Mouse (Mus musculus) frontal cortex, adult (tissue): ENCODE results near the gene Rbms1.

ENCODE experiments used
- ATAC-seq: cut with Nextera tagmentation; 2 replicates; pipeline ENCODE4 v1.9.2; 2017; ENCODE audit warnings: mild to moderate bottlenecking, moderate library complexity, mixed read lengths; ENCODE audit not compliant: low TSS enrichment

Gene Rbms1

DNA sequence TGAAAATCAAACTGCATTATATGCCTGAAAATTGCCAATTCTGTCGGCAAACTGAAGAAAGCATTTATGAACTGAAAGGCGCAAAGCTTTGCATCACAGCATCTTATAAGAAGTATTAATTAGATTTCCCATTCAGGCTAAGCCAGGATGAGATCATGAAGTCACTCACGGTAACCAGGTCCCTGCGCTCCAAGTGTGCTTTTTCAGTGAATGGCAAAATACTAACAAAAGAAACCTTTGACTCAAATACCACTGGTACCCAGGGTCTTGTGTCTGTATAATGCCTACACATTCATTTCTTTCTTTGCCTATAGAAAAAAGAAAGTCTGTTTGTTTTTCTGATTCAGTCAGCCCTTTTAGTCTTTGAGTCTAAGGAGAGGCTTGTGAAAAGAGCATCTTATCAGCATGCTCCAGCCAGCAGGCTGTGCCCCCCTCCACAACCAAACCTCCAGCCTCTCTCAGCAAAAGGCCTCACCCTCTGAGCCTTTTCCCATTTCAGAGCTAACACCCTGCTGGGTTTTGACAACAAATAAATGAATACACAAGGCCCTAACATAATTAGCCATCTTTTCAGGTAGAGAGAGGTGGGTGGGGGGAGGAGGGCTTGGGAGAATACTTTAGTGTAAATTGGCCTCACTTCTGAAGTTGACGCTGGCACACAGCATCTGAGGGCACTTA is 83.7 kb downstream of the Rbms1 start:
- ATAC-seq = no peak

DNA sequence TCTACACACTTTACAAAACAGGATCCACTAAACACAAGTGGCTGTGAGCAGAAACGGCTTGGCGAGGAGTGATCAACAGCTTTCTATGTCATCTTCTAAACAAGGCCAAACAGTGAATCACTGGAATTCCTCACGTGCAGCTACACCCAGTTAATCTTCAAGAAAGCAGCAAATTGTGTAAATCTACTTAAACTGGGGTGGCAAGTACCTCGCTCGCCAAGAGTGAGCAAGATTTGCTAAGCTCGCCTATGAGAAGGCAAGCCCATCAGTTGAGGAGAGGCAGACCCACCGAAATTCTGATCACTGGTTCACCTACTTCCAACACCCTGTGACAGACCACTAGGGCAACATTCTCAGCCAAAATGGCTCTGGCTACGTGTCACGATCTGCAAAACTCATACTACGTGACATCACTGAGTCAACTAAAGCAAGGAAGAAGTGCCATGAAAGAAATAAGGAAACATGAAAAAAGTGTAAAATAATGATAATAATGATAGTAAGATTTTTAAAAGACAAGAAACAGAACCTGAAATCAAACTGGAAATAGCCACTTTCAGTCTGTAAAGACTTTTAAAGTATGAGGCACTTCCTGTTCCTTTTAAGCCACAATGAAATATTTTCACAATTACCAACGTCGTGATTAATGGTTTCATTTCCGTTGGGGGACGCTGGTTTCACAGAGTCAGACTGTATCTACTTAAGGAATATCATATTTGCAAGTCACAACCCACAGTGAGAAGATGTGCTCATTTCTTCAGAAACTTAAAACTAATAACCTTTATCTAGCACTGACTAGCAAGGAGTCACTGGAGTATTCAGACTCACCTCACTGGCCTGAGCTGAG is 85.2 kb downstream of the Rbms1 start:
- ATAC-seq = no peak

GRCm38 (mm10) chr2:60876891-60877290 is 86.1 kb downstream of the Rbms1 start:
- no peak for ATAC-seq

GRCm38 (mm10) chr2:60872095-60872811 is 90.7 kb downstream of the Rbms1 start:
- ATAC-seq = no peak

DNA sequence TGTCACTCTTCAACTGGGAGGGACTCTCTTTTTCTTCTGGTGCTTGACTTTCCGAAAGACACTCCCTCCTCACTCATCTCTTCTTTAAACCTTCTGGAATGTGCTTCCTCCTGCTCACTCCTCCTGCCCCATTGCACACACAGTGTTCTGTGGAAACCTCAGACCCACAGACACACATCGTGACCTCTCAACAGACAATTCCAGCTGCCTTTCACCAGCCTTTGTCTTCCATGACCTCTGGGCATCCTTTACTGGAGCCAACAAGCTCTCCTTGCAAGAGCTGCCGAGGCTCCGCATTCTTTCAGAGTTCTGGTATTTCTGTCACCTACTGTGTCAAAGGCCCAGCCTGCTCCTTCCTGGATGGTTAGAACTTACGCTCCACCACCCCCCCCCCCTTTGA is 92.0 kb downstream of the Rbms1 start:
- no peak for ATAC-seq

DNA sequence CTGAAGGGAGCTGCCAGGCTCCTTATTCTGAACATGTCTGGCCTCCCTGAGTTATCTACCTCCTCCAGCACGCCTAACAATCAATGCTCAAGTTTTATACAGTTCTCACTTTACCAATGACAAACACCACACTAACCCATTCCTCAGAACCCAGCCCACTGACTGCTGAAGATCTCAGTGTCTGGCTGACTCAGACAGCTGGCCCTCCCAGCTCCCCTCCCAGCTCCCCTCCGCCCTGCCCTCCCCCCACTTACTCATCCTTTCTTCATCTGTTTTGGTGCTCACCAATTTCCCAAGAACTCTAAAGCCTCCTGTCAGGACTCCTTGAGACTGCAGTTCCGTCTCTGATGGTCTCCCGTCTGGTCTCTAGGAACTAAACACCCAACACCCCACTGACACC is 92.5 kb downstream of the Rbms1 start:
- ATAC-seq = no peak

- no peak for ATAC-seq
Measured at GRCm38 (mm10) chr2:60869001-60869743, 93.8 kb downstream of the Rbms1 start.

DNA sequence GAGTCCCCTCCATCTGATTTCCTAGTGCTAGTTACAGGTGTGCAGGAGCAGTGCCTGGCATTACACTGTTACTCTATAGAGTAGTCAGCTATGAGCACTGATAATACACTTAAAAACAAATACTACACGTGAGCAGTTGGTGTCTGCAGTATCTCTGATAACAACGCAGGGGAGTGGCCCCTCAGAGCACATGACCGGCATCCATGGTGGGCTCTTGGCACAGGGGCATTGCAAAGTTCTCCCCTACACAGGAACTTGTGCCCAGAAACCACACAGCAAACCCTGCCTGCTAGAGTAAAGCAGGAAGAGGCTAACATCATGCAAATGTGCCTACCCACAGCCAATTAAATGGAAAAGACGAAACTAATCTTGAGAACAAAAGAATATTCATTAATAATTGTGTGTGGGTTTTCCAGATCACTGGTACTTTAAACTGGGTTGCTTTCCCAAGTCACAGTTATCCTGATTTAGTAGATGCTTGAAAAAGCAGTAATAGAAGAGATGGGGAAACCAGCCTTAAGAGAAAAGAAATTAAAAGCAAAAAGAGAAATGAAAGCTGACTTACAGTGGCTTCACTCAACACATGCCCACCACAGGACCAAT is 94.8 kb downstream of the Rbms1 start:
- ATAC-seq = no peak

GRCm38 (mm10) chr2:60867304-60867703 is 95.7 kb downstream of the Rbms1 start:
- no peak for ATAC-seq

DNA sequence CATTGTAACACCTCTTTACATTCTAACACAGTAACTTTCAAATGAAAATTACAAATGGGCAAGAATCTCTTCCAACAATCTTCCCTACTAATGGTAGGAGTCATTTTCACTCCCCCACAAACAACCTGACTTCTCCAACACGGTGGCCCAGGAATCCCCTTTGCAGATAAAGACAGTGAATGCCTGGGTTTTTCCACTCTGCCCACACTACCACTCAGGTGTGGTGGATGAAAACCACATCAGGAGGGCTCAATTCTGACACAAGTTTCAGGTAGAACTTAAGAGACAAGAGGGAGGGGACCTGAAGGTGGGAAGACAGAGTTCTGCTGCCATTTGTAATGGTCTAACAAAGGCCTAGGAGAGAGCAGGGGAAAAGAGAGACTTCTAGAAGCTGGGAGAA is 97.1 kb downstream of the Rbms1 start:
- no peak for ATAC-seq

- no peak for ATAC-seq
Measured at GRCm38 (mm10) chr2:60864977-60865376, 98.0 kb downstream of the Rbms1 start.

DNA sequence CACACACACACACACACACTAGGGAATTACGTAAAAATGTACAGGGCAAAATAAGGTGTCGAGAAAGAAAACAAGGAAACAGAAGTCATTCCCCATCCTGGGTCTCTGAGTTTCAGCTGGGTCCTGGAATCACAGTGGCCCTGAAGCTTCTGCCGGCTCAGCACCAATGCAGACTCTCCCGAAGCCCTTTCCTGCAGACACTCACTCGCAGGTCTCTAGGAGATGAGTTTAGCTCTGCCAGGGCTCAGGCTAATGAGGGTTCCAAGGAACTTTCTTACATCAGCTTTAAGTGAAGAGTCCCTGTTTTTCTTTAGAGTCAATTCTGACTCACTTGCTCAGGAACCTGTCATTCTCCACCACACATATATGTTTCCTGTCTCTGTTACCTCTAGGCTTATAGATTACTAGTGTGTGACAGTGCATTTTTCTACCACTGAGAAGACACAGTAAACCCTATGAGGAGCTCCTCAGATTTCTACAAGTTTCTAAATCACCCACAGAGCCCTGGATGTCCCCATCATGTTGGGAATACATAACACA is 98.7 kb downstream of the Rbms1 start:
- peak; percentile 64 for ATAC-seq

- peak; percentile 86 for ATAC-seq
Measured at GRCm38 (mm10) chr2:60863827-60864226, 99.2 kb downstream of the Rbms1 start.

DNA sequence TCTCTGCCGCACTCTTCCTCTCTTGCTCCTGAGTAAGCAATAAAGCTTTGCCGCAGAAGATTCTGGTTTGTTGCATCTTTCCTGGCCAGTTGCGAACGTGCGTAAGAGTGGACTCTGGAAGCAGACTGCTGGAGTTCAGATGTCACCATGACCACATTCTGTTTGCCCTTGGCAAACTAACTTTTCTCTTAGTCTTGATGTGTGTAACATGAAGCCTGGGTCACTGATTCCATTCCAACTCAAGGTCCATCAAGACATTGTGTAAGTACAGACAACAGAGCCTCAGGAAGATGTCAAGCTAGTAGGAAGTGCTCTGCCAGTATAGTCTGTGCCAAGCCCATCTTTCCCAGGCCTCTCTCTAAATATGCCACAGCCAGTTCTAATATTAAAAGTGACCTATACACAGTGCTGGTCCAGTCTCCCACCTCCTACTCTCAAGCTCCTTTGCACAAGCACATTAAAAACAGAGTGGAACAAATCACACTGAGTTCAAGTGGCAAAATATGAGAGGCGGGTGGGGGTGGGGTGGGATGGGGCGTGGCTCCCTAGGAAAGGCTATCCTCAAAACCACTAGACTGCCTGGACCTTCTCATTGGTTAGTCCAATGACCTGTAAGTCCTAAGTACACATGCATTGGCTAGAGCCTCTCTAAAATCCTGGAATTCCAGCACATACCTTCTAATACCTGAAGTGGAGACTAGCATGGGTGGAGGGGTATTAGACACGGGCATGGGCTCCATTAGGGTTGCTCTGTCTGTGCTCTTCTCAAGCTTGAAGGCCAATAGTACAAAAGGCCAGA is 99.9 kb downstream of the Rbms1 start:
- no peak for ATAC-seq

DNA sequence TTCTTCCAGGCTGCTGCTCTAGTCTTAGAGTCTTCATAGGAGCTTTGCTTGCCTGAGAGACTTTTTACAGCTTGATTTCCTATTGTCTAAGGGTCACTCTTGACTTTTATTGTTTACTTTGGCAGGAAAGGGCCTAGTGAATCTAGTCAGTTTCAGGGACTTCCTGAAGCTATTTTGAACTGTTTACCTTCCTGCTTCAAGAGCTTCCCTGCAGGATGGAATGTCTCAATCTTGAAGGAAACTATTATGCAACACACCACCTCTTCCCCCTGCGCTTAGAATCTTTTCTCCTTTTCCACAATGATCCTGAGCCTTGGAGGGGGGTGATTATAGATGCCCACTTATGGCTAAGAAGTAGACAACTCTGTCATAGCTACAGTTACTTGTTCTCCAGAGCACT is 104.9 kb downstream of the Rbms1 start:
- ATAC-seq = no peak

- ATAC-seq = no peak
Measured at GRCm38 (mm10) chr2:60856097-60856496, 106.9 kb downstream of the Rbms1 start.

DNA sequence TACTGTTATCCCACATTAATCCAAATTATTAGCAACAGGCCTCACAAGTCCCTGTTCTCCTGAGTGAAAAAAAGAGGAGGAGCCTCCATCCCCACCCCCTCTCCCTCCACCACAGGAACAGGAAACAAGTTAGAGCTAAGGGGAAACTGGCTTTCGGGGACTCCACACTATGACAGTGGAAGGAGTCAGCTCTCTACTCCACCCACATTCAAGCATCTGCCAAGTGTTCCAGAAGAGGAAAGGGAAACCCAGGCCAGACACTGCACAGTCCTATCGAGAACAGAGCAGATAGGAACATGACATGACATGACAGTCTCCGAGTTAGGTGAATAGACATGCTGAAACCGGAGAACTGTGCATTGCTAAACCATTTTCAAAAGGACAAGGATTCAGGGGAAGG is 108.0 kb downstream of the Rbms1 start:
- ATAC-seq = peak; percentile 94

- no peak for ATAC-seq
Measured at GRCm38 (mm10) chr2:60851898-60852297, 111.1 kb downstream of the Rbms1 start.

GRCm38 (mm10) chr2:60851057-60851718 is 111.8 kb downstream of the Rbms1 start:
- peak; percentile 25; the same call in 1 of the 2 replicates for ATAC-seq

DNA sequence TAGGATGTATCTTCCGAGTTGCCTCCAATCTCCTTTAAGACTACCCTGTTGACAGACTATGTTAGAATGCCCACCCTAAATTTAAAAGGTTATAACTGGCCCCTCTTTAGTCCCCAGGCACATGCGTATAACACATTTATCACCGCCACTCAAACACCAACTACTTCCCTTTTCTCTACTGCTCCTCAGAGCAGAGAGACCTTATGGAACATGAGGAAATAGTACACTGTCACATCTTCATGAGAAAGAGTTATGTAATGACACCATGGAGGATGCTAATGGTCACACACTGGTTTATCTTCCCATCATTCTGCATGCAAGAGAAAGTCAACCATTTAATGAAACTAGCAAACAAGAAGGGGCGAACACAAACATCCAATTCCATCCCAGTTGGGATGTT is 114.5 kb downstream of the Rbms1 start:
- ATAC-seq = no peak
